Mouse (Mus musculus): ENCODE data around the gene Trnp1.
A peak's percentile ranks its signal among the peaks of the same experiment; 100 is the strongest.

Gene Trnp1

DNA sequence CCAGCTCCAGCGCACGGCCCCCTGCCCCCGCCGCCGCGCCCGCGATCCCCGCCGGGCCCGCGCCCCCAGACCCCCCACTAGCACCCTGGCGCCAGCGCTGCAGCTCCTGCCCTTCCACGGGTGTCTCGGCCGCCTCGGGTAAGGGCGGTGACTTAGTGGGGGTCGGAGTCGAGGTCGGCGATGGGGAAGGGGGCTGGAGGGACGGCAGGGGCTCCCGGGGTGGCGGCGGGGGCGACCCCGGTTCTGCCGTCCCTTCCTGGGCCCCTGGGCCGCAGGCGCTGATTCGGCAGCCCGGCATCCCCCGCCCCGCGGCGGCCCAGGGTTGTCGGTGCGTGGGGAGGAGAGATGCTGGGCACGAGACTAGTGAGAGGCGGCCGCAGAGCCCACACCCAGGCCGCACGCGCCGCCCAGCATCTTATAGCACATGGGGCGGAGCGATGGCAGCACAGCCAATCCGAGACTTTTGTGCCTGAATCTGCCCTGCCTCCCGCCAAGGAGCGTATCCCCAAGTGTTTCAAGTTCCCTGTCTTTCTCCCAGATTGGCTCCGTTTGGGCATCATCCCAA is at the start of gene Trnp1:
TSS of gene Trnp1 (minus strand) at position 391 of the 565 bp plus-strand sequence.
- DNase-seq = peak; percentile 52

DNA sequence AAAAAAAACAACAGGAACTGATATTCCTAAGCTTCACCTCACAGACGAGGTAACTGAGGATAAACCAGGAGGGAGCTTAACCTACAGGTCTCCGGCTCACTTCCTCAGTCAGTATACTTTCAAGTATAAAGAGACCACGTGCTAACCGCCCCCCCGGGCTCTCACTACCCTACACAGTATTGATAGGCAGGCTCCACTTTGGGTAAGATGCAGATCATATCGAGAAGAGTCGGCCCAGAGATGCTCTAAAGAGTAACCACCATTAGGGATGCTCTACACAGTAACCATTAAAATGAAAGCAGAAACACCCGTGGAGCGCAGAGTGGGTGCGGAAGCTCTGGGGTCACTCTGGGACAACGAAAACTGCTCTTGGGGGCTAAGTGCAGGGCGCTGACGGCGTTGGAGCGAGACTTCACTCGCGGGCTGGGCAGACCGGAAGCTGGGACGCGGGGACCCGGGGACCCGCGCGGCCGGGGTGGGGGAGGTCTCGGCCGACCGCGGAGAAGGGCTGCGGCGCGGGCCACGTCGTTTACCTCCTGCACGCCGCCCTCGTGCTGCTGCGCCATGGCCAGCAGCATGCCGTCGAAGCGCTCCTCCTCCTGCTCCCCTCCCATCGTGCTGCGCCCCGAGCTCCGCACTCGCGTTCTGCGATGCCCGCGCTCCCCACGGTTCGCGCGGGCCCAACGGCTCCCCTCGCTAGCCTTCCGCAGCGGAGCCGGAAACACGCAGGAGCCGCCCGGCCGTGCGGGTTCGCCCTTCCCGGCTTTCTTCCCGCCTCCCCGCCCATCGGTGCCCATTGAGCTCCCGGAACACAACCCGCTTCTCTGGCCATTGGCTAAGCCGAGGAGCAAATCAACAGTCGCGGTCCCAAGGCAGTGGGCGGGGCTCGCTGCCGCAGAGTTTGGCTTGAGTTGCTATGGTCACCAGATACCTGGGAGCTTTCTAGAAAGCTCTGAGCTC is 47.2 kb upstream of the Trnp1 start, which contains the start of gene Nudc:
TSS of gene Nudc (minus strand) at position 725 of the 960 bp plus-strand sequence.
- DNase-seq = peak; percentile 98

DNA sequence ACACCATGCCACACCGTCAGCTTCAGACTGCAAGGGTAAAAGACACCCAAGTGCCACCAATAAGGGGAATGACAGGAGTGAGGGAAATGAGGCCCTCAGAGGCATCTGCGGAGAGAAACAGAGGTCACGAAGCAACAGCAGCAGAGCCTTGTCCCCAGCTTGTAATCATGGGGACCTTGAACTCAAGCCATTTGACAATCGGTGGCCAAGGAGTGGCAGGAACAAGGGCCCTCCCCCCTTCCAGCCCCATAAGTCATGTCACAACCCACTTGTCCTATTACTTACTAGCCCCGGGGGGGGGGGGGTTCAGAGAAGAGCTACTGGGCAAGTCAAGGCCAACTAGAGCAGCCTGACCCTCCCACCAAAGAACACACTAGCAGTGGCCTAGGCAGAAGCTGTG is 38.3 kb upstream of the Trnp1 start:
- DNase-seq = no peak

DNA sequence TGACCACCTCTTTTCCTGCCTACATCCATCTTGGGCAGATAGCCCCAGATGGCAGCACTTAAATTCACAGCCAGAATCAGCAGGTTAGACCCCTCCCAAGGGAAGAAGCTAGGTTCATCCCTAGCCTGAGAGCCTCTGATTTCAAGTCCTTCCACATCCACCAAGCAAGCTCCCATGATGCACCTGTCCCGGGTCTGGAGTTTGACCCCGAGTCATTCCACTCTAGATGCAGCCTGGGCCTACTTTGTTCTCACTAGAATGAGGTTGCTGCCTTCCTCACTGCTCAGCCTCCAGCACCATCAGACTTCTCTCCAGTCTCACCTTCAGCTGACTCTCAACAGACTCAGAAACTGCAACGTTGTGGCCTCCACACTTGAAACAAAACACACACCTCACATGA is 37.7 kb upstream of the Trnp1 start:
- peak; percentile 59 for DNase-seq

DNA sequence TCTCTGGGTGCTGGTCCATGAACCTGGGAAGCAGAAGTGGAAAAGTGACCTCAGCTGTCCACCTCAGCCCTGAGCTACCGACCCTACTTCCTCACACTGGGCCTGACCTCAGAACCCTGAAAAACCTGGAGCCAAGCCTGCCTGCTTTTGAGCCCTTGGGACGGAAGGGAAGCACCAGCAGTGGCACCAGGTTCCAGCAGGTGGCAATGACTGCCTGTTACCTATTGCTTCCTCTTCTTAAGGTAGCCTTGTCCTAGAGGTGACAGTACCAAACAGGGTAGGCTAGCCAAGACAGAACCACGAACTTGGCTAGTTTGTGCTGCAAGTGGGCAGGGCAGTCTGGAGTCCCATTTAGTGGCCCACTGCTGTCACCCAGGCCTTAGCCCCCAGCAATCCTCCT is 34.4 kb upstream of the Trnp1 start:
- peak; percentile 34 for DNase-seq

DNA sequence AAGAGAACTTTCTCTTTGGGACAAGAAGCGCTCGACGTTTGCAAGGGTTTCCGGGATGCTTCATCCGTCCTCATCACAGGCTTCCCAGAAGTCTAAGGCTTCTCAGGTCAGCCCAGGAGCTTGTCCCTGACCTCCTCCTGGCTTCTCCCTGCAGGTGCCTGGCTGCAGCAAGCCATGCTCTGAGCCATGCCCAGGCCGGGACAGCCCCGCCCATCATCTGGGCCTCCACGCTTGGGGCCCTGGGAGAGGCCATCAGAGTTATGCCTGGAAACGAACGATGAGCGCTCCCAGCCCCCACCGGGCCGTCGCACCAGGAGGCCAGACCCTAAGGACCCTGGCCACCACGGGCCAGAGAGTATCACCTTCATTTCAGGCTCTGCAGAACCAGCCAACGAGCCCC is 29.4 kb upstream of the Trnp1 start:
- no peak for DNase-seq

DNA sequence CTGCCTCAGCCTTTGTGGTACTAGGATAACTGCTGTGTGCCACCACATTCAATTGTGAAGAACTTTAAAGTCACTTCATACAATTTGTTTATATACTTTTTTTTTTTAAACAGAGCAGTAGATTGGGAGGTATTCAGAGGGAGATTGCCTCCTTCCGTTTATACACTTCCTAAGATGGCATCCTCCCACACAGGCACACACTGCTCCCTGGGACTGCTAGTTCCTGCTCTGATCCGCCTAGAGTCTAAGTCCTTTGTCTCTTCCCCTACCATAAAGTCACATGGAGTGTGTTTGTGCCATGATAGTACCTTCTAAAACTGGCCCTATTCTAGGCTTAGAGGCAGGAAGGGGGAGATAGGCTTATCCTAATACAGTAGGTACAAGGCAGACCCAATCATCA is 23.2 kb upstream of the Trnp1 start:
- no peak for DNase-seq

DNA sequence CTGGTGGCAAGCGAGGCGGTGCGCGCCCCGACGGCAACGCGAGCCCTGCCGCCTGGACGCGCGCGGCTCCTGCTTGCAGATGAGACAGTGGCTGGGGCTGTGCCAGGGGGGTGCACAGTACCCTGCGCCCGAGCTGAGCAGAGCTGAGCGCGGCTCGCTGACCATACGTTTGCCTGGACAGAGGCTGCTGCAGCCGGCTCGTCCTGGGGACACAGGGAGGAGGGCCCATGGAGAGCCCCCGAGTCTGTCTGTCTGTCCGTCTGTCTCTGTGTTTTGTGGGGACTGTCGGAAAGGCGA is 21.0 kb upstream of the Trnp1 start:
- no peak for DNase-seq

DNA sequence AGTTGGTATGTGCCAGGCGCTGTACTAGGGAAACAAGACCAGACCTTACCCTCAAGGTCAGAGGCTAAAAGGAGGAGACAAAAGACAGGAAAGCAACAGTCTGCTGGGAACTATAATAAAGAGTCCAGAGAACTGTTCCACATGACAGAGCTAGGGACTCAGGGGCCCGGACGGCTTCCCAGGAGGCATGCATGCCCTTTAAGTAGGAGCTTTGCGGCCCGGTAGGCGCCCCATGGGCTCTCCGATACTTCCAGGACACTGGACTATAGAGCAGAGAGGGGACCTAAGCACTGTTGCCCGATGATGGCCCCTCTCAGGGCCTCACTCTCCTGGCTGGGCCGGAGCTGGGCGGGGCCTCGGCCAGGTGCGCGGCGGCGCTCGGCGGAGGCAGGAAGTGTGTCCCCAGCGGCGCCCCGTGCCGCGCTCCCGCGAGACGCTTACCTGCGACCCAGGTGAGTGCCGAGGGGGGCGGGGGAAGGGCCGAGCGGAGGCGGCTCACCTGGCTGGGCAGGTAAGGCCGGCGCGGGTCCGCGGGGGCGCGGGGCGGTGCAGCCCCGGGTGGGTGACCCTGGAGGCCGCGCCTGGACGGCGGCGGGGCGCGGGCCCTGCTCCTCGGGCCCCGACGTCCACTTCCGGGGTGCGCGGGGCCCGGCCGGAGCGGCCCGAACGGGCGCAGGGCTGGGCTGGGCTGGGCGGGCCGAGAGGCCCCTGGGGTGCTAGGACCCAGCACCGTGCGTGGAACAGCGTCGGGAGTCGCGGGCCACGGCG is 20.4 kb upstream of the Trnp1 start, which contains the start of gene Kdf1:
TSS of gene Kdf1 (plus strand) at position 363 of the 768 bp plus-strand sequence.
- DNase-seq = peak; percentile 85

DNA sequence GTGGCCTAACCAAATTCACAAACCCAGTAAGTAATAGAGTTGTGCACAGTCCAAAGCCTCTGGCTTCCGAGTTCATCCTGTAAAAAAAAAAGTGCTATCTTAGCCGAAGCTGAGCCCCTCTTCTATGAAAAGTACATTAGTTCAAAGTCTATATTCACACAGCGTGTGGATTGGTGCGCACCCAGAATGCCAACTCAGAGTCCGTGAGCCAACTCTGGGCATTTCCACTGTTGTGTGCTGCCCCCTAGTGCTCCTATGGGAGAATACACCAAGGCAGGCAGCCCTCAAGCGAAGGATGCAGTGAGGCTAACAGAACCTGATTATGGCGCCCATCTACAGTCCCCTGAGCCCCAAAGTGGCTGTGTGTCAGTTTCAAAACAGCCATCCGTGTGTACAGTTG is 14.6 kb upstream of the Trnp1 start:
- peak; percentile 91 for DNase-seq

DNA sequence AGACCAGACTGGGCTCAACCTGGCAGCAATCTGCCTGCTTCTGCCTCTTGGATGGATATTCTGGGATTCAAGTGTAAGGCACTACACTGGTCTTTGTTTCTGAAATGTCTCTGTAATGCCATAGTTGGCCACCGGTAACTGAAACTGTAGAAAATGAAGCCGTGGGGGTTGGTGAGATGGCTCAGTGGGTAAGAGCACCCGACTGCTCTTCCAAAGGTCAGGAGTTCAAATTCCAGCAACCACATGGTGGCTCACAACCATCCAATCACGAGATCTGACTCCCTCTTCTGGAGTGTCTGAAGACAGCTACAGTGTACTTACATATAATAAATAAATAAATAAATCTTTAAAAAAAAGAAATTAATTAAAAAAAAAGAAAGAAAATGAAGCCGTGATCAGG is 14.2 kb upstream of the Trnp1 start:
- DNase-seq = peak; percentile 65

DNA sequence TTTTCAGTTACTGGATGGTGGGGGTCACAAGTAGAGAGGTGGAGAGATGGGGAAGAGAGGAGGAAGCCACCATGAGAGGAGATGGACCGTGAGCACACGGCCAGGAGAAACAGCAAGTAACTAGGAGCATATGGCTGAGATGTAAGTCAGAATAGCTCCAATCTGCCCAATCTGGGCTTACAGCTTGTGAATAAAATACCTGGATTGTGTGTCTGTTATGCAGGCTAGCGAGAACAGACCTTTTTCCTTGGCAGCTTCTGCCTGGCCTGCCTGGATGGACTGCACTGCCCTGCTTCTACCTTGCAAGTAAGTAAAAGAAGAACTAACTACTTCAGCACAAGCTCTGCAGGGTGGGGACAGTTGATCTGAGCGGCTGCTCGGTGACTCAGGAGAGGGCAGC is 12.7 kb upstream of the Trnp1 start:
- DNase-seq = no peak

DNA sequence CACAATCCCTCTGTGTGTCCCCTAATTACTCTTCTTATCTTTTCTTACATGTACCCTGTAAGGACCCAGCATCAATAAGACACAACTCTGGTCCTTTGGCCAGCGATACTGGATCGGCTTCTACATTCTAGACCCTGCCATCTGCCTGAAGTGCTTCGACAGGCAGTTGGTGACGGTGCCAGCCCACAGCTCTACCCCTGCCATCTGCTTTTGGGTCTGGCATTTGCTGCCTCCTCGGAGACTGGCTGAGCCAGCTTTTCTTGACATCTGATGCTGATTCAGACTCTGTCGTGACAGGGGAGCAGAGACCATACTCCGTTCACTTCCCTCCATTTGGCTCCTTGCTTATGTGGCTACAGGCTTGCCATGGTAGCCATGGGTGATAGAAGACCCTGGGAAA is 10.6 kb upstream of the Trnp1 start:
- no peak for DNase-seq

DNA sequence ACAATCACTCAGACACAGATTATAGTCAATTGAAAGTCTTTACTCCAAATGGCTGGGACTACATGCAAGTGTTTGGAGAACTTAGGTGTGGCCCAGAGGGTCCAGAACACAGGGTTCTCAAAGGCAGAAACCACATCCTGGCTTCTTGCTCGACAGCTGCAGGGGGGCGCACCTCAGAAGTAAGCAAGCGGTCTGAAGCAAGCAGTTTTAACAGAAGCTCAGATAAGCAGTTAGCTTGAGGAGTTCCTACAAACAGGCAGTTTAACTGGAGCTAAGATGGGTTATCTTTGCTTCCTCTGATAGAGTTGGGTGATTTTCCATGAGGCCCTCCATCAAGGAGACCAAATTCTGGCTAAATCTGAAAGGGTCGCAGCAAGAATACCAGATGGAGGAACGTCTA is 8.2 kb upstream of the Trnp1 start:
- DNase-seq = no peak

DNA sequence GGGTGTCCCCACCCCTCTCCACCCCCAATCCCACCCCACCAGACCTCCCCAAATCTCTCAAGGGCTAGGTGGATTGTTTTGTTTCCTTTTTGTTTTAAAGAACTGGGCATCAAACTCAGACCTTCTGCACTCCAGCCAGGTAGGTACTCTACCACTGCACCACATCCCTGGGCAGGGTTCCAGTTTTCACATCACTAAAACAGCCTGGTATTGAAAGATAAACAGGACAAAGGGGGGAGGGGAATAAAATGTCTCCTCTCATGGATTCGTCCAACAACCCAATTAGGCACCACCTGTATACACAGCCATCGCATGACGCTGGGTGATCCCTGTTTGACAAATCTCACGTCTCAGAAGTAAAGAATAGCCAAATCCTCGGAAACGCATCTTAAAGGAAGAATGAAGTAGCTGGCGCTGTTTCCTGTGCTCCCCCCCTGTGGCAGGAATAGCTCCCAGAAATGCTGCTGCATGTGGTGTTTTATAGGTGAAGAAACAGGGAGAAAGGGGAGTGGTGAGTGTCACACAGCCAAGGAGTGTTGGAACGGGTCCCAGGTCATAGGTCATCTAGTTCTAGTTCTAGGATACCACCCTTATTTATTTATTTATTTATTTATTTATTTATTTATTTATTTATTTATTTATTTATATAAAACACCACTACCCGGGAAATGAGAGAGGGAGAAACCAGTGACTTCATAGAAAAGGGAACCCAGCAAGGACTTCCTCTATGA is 6.6 kb upstream of the Trnp1 start:
- DNase-seq = no peak

DNA sequence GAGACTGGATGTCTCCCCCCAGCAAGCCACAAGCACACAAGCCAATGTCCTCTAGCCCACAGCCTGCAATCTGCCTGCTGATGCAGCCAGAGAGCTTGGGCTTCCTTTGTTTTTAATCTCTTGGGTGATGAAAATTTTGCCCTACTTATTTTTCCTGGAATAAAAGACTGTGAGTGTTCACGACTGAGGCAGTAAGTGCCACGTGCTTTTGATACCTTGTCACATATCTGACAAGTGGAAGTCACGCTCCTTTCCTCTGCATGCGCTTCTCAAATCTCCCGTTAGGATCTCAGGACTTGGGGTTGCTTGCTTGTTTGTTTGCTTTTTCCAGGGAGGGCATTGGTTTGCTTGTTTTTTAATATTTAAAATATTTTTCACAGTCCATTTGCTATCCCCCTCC is 6.0 kb upstream of the Trnp1 start:
- no peak for DNase-seq

DNA sequence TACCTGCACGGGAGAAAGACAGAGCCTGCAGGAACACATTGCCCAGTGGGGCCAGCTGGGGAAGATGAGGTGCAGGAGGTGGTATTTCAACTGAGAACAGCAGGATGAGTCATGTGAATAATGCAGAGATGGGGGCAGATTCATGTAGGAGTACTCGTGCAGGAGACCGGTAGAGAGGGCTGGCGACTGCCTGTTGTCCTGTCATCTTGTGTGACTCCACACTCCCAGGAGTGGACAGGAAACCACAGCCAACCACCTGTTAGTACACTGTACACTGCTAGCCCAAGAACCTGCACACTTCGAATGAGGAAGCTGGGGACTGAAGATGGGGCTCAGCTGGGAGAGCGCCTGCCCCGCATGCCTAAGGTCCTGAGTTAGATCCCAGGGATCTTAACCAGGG is 3.2 kb upstream of the Trnp1 start:
- DNase-seq = no peak

DNA sequence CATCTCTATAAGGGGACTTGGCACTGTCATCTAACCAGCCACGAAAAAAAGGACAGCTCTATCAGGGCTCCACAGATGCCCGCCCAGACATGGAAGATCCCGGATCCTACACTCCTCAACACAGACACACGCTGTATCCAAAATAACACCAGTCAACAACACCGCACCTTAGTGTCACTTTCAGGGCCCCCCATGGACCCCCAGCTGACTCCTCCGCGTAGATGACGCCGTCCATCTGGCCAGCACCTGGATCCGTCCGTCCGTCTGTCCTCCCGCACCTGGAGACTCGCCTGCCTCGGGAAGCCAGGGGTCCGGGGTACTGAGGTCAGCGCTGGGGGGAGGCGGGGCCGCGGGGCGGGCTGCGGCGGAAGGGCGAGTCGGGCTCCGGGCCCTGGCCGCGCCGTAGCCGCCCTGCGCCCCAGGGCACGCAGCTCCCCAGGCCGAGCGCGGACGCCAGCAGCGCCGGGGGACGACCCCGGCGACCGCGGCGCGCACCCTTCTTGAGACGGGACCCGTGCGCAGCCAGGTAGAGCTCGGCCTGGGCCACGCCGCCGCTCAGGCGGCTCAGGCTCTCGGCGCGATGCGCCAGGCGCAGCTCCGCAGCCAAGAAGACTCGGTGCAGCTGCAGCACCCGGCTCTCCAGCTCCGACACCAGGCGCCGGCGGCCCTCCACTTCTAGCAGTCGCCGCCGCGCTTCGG is 740 bp downstream of the Trnp1 start:
- no peak for DNase-seq

DNA sequence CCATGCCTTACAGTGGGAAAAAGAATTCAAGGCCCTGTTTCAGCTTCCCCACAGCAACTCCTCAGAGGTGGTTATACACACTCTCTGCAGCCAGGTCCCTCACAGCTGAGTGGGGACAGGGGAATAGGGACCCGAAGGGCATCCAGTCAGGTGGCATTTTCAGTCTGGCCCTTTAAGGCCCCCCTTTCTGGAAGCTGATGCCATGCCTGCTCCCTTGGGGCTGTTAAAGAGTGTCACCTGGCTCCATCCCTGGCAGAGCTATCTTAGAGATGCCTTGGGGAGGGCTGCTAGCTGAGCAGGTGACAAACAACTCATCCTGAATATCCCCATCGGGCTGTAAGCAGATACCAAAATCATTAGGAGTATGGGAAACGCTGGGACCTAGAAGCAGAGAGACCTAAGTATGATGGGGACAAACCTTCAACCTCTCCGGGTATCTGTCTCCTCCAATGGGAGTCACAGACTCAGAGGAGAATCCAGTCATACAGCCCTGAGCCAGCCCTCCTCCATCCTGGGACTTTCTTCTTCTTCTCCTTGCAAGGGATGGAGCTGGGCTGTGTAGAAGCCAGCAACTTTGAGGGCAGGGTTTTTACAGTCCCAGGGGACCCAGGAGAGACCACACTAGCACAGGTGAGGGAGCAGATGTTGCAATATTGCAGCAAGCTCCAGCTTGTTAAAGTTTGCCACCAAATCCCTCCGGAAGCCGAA is 1.5 kb downstream of the Trnp1 start:
- DNase-seq = no peak

DNA sequence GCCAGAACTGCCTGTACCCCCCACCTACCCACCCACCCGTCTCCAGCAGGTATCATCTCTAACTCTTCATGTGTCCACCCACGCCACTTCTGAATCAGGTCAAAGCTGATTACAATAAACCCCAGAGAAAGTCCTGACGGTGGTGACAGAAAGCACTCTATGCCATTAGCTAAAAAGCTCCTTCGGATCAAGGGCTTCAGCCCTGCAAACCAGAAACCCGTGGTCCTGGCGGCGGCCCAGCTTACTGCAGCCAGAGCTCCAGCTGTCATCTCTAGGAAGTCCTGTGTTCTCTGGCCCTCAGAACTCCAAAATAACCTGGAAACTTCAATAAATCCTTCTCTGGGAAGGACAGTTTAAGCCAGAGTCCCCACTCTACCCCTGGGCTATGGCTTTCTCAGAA is 2.6 kb downstream of the Trnp1 start:
- no peak for DNase-seq

DNA sequence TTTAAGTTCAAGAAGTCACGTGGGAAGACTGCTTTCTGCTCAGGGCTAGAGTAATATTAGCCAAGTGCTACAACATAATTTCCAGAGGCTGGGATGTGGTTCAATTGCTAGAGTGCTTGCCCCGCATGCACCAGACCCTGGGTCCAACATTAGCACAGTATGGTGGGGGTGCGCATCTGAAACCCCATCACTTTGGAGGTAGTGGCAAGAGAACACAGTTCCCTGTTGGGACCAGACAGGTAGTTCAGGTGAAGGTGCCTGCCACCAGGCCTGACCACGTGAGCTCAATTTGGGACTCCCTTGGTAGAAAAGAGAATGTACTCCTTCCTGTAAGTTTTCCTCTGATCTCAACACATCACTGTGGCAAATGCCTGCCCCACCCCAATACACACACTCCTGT is 3.5 kb downstream of the Trnp1 start:
- DNase-seq = no peak

DNA sequence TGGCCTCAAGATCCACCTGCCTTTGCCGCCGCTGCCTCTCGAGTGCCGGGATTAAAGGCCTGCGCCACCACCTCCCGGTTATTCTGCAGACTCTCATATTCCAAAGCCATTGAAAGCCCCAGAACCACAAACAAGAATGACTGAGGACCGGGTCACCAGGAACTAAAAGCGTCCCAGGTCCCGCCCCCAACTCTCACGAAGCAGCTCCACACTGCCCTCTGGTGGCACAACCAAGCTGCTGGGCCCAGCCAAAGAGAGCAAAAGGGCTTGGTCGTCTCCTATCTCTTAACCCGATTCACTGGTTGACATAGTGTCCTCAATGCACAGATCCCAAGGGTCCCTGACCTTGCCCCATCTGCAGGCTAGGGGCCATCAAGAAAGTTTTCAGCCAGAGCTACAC is 3.9 kb downstream of the Trnp1 start:
- peak; percentile 92 for DNase-seq

Measured in kidney, adult 9 months (tissue).